Mouse (Mus musculus) testis, adult 2 months (tissue): ENCODE results near the gene Wfdc5. TPM values are rescaled to one million over a fixed set of nuclear protein-coding genes. Genes with fewer than 3 reads are reported as not detected.

Source experiments
- H3K27ac ChIP-seq: fragments of 200-500 bp; 2 replicates; pipeline ENCODE4 v1.5.1; 2012; ENCODE audit warnings: low read depth, low read length; ENCODE audit not compliant: control insufficient read depth, insufficient read depth
- H3K27me3 ChIP-seq: fragments of 200-500 bp; 2 replicates; pipeline ENCODE4 v1.6.1; 2012; ENCODE audit warnings: mild to moderate bottlenecking, low read length, moderate library complexity; ENCODE audit not compliant: control insufficient read depth, insufficient read depth
- H3K36me3 ChIP-seq: fragments of 200-500 bp; 2 replicates; pipeline ENCODE4 v1.6.1; 2012; ENCODE audit warnings: mild to moderate bottlenecking, low read length; ENCODE audit not compliant: control insufficient read depth, insufficient read depth
- H3K4me1 ChIP-seq: fragments of 200-500 bp; 2 replicates; pipeline ENCODE4 v1.6.1; 2012; ENCODE audit warnings: low read length; ENCODE audit not compliant: control insufficient read depth, insufficient read depth
- H3K4me3 ChIP-seq: fragments of 200-500 bp; 2 replicates; pipeline ENCODE4 v1.5.1; 2012; ENCODE audit warnings: low read depth, mild to moderate bottlenecking, low read length, moderate library complexity, mixed read lengths; ENCODE audit not compliant: control insufficient read depth
- CTCF ChIP-seq: fragments of 200-500 bp; IDR thresholded peaks from 2 replicates; pipeline ENCODE4 v1.5.1; 2012; ENCODE audit warnings: low read depth, mild to moderate bottlenecking, inconsistent platforms, low read length, moderate library complexity; ENCODE audit not compliant: control insufficient read depth, insufficient read depth, insufficient replicate concordance
- POLR2A ChIP-seq: fragments of 200-500 bp; IDR thresholded peaks from 2 replicates; pipeline ENCODE4 v1.6.1; 2012; ENCODE audit warnings: low read depth, mild to moderate bottlenecking, inconsistent platforms, low read length, moderate library complexity; ENCODE audit not compliant: control insufficient read depth
- polyA plus RNA-seq: library from polyadenylated mRNA; depleted of rRNA; stranded (reverse); fragments of >200 nt; gene quantifications from 2 replicates; pipeline ENCODE4 v1.2.3, GENCODE M21; 2012

Gene Wfdc5
- polyA plus RNA-seq, 1 experiment = not detected

- H3K4me3 ChIP-seq = no peak overlapping the region
- no peaks in the 10 kb centered on the region for H3K36me3 ChIP-seq
- no peaks in the 10 kb centered on the region for H3K27me3 ChIP-seq
- TF ChIP-seq CTCF (no peak), POLR2A (no peak)
- no peak overlapping the region for H3K27ac ChIP-seq
- peaks cover 17% of the 10 kb centered on the region for H3K4me1 ChIP-seq
Measured at GRCm38 (mm10) chr2:164173394-164173793, 9.1 kb downstream of the Wfdc5 start.

- Histone ChIP-seq H3K4me1 (peaks cover 23% of the 10 kb centered on the region), H3K27ac (no peak within 1 kb of the TSS), H3K36me3 (no peaks in the 10 kb centered on the region), H3K4me3 (peak within 1 kb of the TSS; percentile 43), H3K27me3 (no peaks in the 10 kb centered on the region)
- no peak for TF ChIP-seq CTCF
- TF ChIP-seq POLR2A = no peak
Measured at GRCm38 (mm10) chr2:164170902-164171301, 11.6 kb downstream of the Wfdc5 start, which contains the start of gene Kcns1. TSS of gene Kcns1 (minus strand) at chr2:164171113.

- Histone ChIP-seq H3K4me3 (no peak overlapping the region), H3K27ac (no peak overlapping the region), H3K4me1 (peaks cover 23% of the 10 kb centered on the region), H3K36me3 (no peaks in the 10 kb centered on the region), H3K27me3 (no peaks in the 10 kb centered on the region)
- TF ChIP-seq CTCF (no peak), POLR2A (no peak)
Measured at GRCm38 (mm10) chr2:164170326-164170725, 12.2 kb downstream of the Wfdc5 start.

GRCm38 (mm10) chr2:164168571-164168946 lies 14.0 kb downstream of the Wfdc5 start:
- TF ChIP-seq CTCF (no peak), POLR2A (0 out of 2 replicates have a peak, but pooled peaks have one; percentile 32)
- no peaks in the 10 kb centered on the region for H3K27me3 ChIP-seq

GRCm38 (mm10) chr2:164167752-164168570 lies 14.6 kb downstream of the Wfdc5 start:
- Histone ChIP-seq H3K27ac (no peak overlapping the region), H3K27me3 (no peaks in the 10 kb centered on the region), H3K36me3 (no peaks in the 10 kb centered on the region), H3K4me1 (peaks cover 23% of the 10 kb centered on the region), H3K4me3 (peak overlapping the region; percentile 87)
- no peak for TF ChIP-seq POLR2A
- no peak for TF ChIP-seq CTCF

More at GRCm38 (mm10) chr2:164168571-164168946, 14.0 kb downstream of the Wfdc5 start:
- peaks cover 23% of the 10 kb centered on the region for H3K4me1 ChIP-seq
- no peaks in the 10 kb centered on the region for H3K36me3 ChIP-seq
- H3K27ac ChIP-seq = peak overlapping the region; percentile 37; the same call in 1 of the 2 replicates
- H3K4me3 ChIP-seq = peak overlapping the region; percentile 87

GRCm38 (mm10) chr2:164164941-164165340 lies 17.6 kb downstream of the Wfdc5 start:
- Histone ChIP-seq H3K27ac (no peak overlapping the region), H3K27me3 (no peaks in the 10 kb centered on the region), H3K36me3 (no peaks in the 10 kb centered on the region), H3K4me1 (peaks cover 7% of the 10 kb centered on the region), H3K4me3 (no peak overlapping the region)
- TF ChIP-seq POLR2A (no peak), CTCF (no peak)

GRCm38 (mm10) chr2:164161515-164162055 lies 21.0 kb downstream of the Wfdc5 start:
- Histone ChIP-seq H3K36me3 (no peaks in the 10 kb centered on the region), H3K4me1 (no peaks in the 10 kb centered on the region), H3K27ac (no peak overlapping the region), H3K4me3 (no peak overlapping the region), H3K27me3 (no peaks in the 10 kb centered on the region)
- no peak for TF ChIP-seq CTCF
